ENCODE assay signal across 9 mouse cellular contexts in the genomic region with DNA sequence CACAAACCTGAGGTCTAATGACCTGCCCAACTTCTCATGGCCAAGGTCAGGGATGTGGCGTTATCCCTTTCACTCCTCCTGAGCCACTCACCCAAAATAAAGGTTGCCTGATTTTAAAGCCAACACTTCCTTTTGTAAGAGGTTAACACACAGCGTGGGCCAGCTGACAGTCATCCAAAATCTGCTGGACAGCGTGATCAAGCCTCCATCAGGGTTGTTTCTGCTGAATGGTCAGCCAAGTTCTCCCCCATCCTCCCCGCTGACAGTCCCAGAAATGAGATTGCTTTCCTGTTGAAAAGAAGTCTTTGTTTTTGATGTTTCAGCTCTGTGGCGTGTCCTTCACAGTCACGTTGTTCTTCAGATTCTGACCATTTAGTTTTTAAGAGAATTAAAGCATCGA.
DNase-seq lines count a peak whose midpoint lies in the region; ATAC-seq lines count a peak whose summit lies in the region.
"Had no signal": no experiment of that assay in that cellular context is flagged by ENCODE, and none has a peak within 500 bp of the region (broad histone marks: within the 10 kb centered on the region; RNA-seq: fewer than 3 reads in every experiment).

No protein-coding gene starts in this region.

- H3K4me3 ChIP-seq in forebrain, embryonic 13.5 days: no peak overlapping the region
- H3K4me3 ChIP-seq in forebrain, embryonic 11.5 days (ENCODE audit: low read depth, low read length): no peak overlapping the region
- H3K4me3 ChIP-seq in lung, embryonic 15.5 days: no peak overlapping the region
- no peak overlapping the region for H3K4me3 ChIP-seq in midbrain, embryonic 14.5 days (replicated peaks; ENCODE audit: low read depth, low read length)
- H3K4me3 ChIP-seq: erythroblast, embryonic 14.5 days had no signal

- 70% methylated on average over 7 of the region's 7 CpGs for WGBS in forebrain, embryonic 13.5 days
- 85% methylated on average over 7 of the region's 7 CpGs for WGBS in forebrain, embryonic 11.5 days
- 64% methylated on average over 7 of the region's 7 CpGs for WGBS in lung, embryonic 15.5 days
- WGBS in midbrain, embryonic 14.5 days: 55% methylated on average over 7 of the region's 7 CpGs

- H3K4me2 ChIP-seq in forebrain, embryonic 13.5 days: no peak overlapping the region
- no peak overlapping the region for H3K4me2 ChIP-seq in forebrain, embryonic 11.5 days (ENCODE audit: low read depth, low read length, severe bottlenecking)
- H3K4me2 ChIP-seq in lung, embryonic 15.5 days: no peak overlapping the region
- H3K4me2 ChIP-seq in midbrain, embryonic 14.5 days (ENCODE audit: low read length): no peak overlapping the region

- DNase-seq in forebrain, embryonic 11.5 days (ENCODE audit: low spot score): no peak
- DNase-seq in lung, adult 18-20 months: no peak
- DNase-seq in cerebellum, postnatal 25 days: peak; percentile 89 to 93
- no peak for DNase-seq in midbrain, embryonic 14.5 days
- no peak for DNase-seq in adrenal gland, adult (ENCODE audit: inconsistent age in 2 of 2, low spot score in 1 of 2)
- DNase-seq in thymus, postnatal 36 days: no peak

- peaks cover 21% of the 10 kb centered on the region; the same call in 1 of the 2 replicates for H3K36me3 ChIP-seq in forebrain, embryonic 13.5 days (ENCODE audit: poor library complexity, severe bottlenecking)
- no peaks in the 10 kb centered on the region for H3K36me3 ChIP-seq in forebrain, embryonic 11.5 days (ENCODE audit: control insufficient read depth, insufficient read depth, low read length)
- no peaks in the 10 kb centered on the region for H3K36me3 ChIP-seq in lung, embryonic 15.5 days
- peaks cover 8% of the 10 kb centered on the region; the same call in 1 of the 2 replicates for H3K36me3 ChIP-seq in midbrain, embryonic 14.5 days (ENCODE audit: control insufficient read depth, insufficient read depth, low read length)

- no peaks in the 10 kb centered on the region for H3K9me3 ChIP-seq in forebrain, embryonic 13.5 days (replicated peaks)
- no peaks in the 10 kb centered on the region for H3K9me3 ChIP-seq in forebrain, embryonic 11.5 days (ENCODE audit: control insufficient read depth, low read length)
- H3K9me3 ChIP-seq in lung, embryonic 15.5 days: no peaks in the 10 kb centered on the region
- H3K9me3 ChIP-seq in midbrain, embryonic 14.5 days (ENCODE audit: control insufficient read depth, low read length): no peaks in the 10 kb centered on the region

- no peaks in the 10 kb centered on the region for H3K27me3 ChIP-seq in forebrain, embryonic 13.5 days
- no peaks in the 10 kb centered on the region for H3K27me3 ChIP-seq in forebrain, embryonic 11.5 days (ENCODE audit: control insufficient read depth, insufficient read depth, low read length)
- H3K27me3 ChIP-seq in lung, embryonic 15.5 days: no peaks in the 10 kb centered on the region
- H3K27me3 ChIP-seq in midbrain, embryonic 14.5 days (ENCODE audit: control insufficient read depth, insufficient read depth, low read length): no peaks in the 10 kb centered on the region

- no peak for ATAC-seq in forebrain, embryonic 13.5 days
- no peak for ATAC-seq in forebrain, embryonic 11.5 days (replicated peaks; ENCODE audit: low FRiP score)
- ATAC-seq in lung, embryonic 15.5 days (ENCODE audit: borderline replicate concordance, extremely low read depth, low FRiP score, low TSS enrichment): 0 out of 2 replicates have a peak, but pooled peaks have one; percentile 19
- ATAC-seq in midbrain, embryonic 14.5 days (ENCODE audit: low FRiP score, low TSS enrichment): no peak

- H3K27ac ChIP-seq in forebrain, embryonic 13.5 days: 0 out of 2 replicates have a peak overlapping the region, but pooled peaks have one; percentile 57
- no peak overlapping the region for H3K27ac ChIP-seq in forebrain, embryonic 11.5 days (ENCODE audit: low read depth, low read length)
- no peak overlapping the region for H3K27ac ChIP-seq in lung, embryonic 15.5 days
- 0 out of 2 replicates have a peak overlapping the region, but pooled peaks have one; percentile 20 for H3K27ac ChIP-seq in midbrain, embryonic 14.5 days (replicated peaks; ENCODE audit: low read depth, low read length)

- no peak overlapping the region for H3K9ac ChIP-seq in forebrain, embryonic 13.5 days
- H3K9ac ChIP-seq in forebrain, embryonic 11.5 days (ENCODE audit: low read length): no peak overlapping the region
- no peak overlapping the region for H3K9ac ChIP-seq in lung, embryonic 15.5 days
- H3K9ac ChIP-seq in midbrain, embryonic 14.5 days (replicated peaks; ENCODE audit: low read length): no peak overlapping the region

- H3K4me1 ChIP-seq in forebrain, embryonic 13.5 days: peaks cover 73% of the 10 kb centered on the region
- H3K4me1 ChIP-seq in forebrain, embryonic 11.5 days (replicated peaks; ENCODE audit: control insufficient read depth, insufficient read depth, low read length): peaks cover 26% of the 10 kb centered on the region
- peaks cover 18% of the 10 kb centered on the region for H3K4me1 ChIP-seq in lung, embryonic 15.5 days
- H3K4me1 ChIP-seq in midbrain, embryonic 14.5 days (ENCODE audit: control insufficient read depth, insufficient read depth, low read length): peaks cover 61% of the 10 kb centered on the region

Comparison
In these comparisons a context has a peak if more than half of its experiments do, and no peak if none do; other contexts are left out.
1. H3K27ac ChIP-seq: peak in forebrain, embryonic 13.5 days (single experiment) and midbrain, embryonic 14.5 days (single experiment); none in forebrain, embryonic 11.5 days (single experiment) and lung, embryonic 15.5 days (single experiment).
2. DNase-seq: peak in cerebellum, postnatal 25 days (2 of 2); none in forebrain, embryonic 11.5 days (single experiment), lung, adult 18-20 months (0 of 2), midbrain, embryonic 14.5 days (single experiment), adrenal gland, adult (0 of 2) and thymus, postnatal 36 days (0 of 2).